Mouse (Mus musculus) hindbrain, embryonic 12.5 days (tissue): ENCODE measurements around the gene Pde1a. TPM values are rescaled to one million over a fixed set of nuclear protein-coding genes. Genes with fewer than 3 reads are reported as not detected.

Experiments
- ATAC-seq: fragments of 200-750 bp; cut with Nextera tagmentation; 2 replicates; pipeline ENCODE4 v1.8.0; 2017; ENCODE audit warnings: moderate TSS enrichment; ENCODE audit not compliant: low FRiP score
- H3K27ac ChIP-seq: fragments of 300-500 bp; sonication (generic); 2 replicates; pipeline ENCODE4 v1.5.1; 2016; ENCODE audit warnings: mild to moderate bottlenecking
- H3K27me3 ChIP-seq: fragments of 300-500 bp; sonication (generic); 2 replicates; pipeline ENCODE4 v1.6.1; 2016; ENCODE audit warnings: mild to moderate bottlenecking
- H3K36me3 ChIP-seq: fragments of 300-500 bp; sonication (generic); 2 replicates; pipeline ENCODE4 v1.6.1; 2016; ENCODE audit warnings: mild to moderate bottlenecking
- H3K4me1 ChIP-seq: fragments of 300-500 bp; sonication (generic); 2 replicates; pipeline ENCODE4 v1.6.1; 2016
- H3K4me2 ChIP-seq: fragments of 300-500 bp; sonication (generic); replicated peaks from 2 replicates; pipeline ENCODE4 v1.6.1; 2016; ENCODE audit warnings: mild to moderate bottlenecking
- H3K4me3 ChIP-seq: fragments of 300-500 bp; sonication (generic); 2 replicates; pipeline ENCODE4 v1.5.1; 2016; ENCODE audit warnings: mild to moderate bottlenecking
- H3K9ac ChIP-seq: fragments of 300-500 bp; sonication (generic); 2 replicates; pipeline ENCODE4 v1.6.1; 2016; ENCODE audit warnings: mild to moderate bottlenecking, moderate library complexity
- H3K9me3 ChIP-seq: fragments of 300-500 bp; sonication (generic); replicated peaks from 2 replicates; pipeline ENCODE4 v1.6.1; 2016; ENCODE audit warnings: mild to moderate bottlenecking
- WGBS: fragments of 180-500 bp; shearing (Covaris S2); methylation state at CpG from one replicate; pipeline ENCODE4 v1.1.7; 2016; 5-methylcytosine and 5-hydroxymethylcytosine counted together
- polyA plus RNA-seq: library from polyadenylated mRNA; unstranded; fragments of >200 nt; fragmentation: Nextera tagmentation; extraction: Ambion mirVana; gene quantifications from 2 replicates; pipeline ENCODE4 v1.2.1, GENCODE M21; 2016

Pde1a gene
- polyA plus RNA-seq, 1 experiment from 2014 or later = 2.8 TPM

- WGBS = 95% methylated on average over 1 of the region's 1 CpGs
- no peaks in the 10 kb centered on the region for H3K36me3 ChIP-seq
- no peak overlapping the region for H3K4me2 ChIP-seq
- H3K9me3 ChIP-seq = no peaks in the 10 kb centered on the region
- no peaks in the 10 kb centered on the region for H3K4me1 ChIP-seq
- H3K27ac ChIP-seq = no peak overlapping the region
- H3K27me3 ChIP-seq = no peaks in the 10 kb centered on the region
- no peak overlapping the region for H3K4me3 ChIP-seq
- no peak for ATAC-seq
- H3K9ac ChIP-seq = no peak overlapping the region
These were observed 150.3 kb downstream of the Pde1a start for GRCm38 (mm10) chr2:79978992-79979391.

GRCm38 (mm10) chr2:79977259-79977658 is 152.0 kb downstream of the Pde1a start:
- H3K9me3 ChIP-seq = no peaks in the 10 kb centered on the region
- no peak for ATAC-seq
- H3K27ac ChIP-seq = no peak overlapping the region
- H3K4me1 ChIP-seq = no peaks in the 10 kb centered on the region
- 74% methylated on average over 5 of the region's 5 CpGs for WGBS
- no peaks in the 10 kb centered on the region for H3K36me3 ChIP-seq
- no peak overlapping the region for H3K4me3 ChIP-seq
- H3K4me2 ChIP-seq = no peak overlapping the region
- no peaks in the 10 kb centered on the region for H3K27me3 ChIP-seq
- H3K9ac ChIP-seq = no peak overlapping the region

GRCm38 (mm10) chr2:79975947-79976346 is 153.3 kb downstream of the Pde1a start:
- Histone ChIP-seq H3K4me3 (no peak overlapping the region), H3K27ac (no peak overlapping the region), H3K4me2 (no peak overlapping the region), H3K4me1 (no peaks in the 10 kb centered on the region), H3K9ac (no peak overlapping the region), H3K9me3 (no peaks in the 10 kb centered on the region), H3K36me3 (no peaks in the 10 kb centered on the region), H3K27me3 (no peaks in the 10 kb centered on the region)
- ATAC-seq = no peak

GRCm38 (mm10) chr2:79972271-79972670 is 157.0 kb downstream of the Pde1a start:
- Histone ChIP-seq H3K36me3 (no peaks in the 10 kb centered on the region), H3K9ac (no peak overlapping the region), H3K4me3 (no peak overlapping the region), H3K27ac (no peak overlapping the region), H3K4me1 (no peaks in the 10 kb centered on the region), H3K4me2 (no peak overlapping the region), H3K27me3 (no peaks in the 10 kb centered on the region), H3K9me3 (no peaks in the 10 kb centered on the region)
- no peak for ATAC-seq

- H3K4me3 ChIP-seq = no peak overlapping the region
- no peaks in the 10 kb centered on the region for H3K27me3 ChIP-seq
- WGBS = 82% methylated on average over 5 of the region's 5 CpGs
- ATAC-seq = no peak
- no peak overlapping the region for H3K9ac ChIP-seq
- no peaks in the 10 kb centered on the region for H3K36me3 ChIP-seq
- H3K27ac ChIP-seq = no peak overlapping the region
- no peak overlapping the region for H3K4me2 ChIP-seq
- H3K9me3 ChIP-seq = no peaks in the 10 kb centered on the region
- no peaks in the 10 kb centered on the region for H3K4me1 ChIP-seq
These were observed 159.7 kb downstream of the Pde1a start for GRCm38 (mm10) chr2:79969594-79969993.

GRCm38 (mm10) chr2:79966681-79967506 is 162.4 kb downstream of the Pde1a start:
- Histone ChIP-seq H3K27me3 (no peaks in the 10 kb centered on the region), H3K4me3 (no peak overlapping the region), H3K9ac (no peak overlapping the region), H3K27ac (no peak overlapping the region), H3K9me3 (no peaks in the 10 kb centered on the region), H3K36me3 (no peaks in the 10 kb centered on the region), H3K4me1 (no peaks in the 10 kb centered on the region), H3K4me2 (no peak overlapping the region)
- no peak for ATAC-seq
- WGBS = 81% methylated on average over 9 of the region's 9 CpGs

GRCm38 (mm10) chr2:79966086-79966485 is 163.2 kb downstream of the Pde1a start:
- ATAC-seq = no peak
- H3K36me3 ChIP-seq = no peaks in the 10 kb centered on the region
- H3K4me2 ChIP-seq = no peak overlapping the region
- no peak overlapping the region for H3K4me3 ChIP-seq
- H3K27me3 ChIP-seq = no peaks in the 10 kb centered on the region
- no peak overlapping the region for H3K27ac ChIP-seq
- no peaks in the 10 kb centered on the region for H3K9me3 ChIP-seq
- no peak overlapping the region for H3K9ac ChIP-seq
- no peaks in the 10 kb centered on the region for H3K4me1 ChIP-seq
- WGBS = 85% methylated on average over 1 of the region's 1 CpGs

- no peak overlapping the region for H3K4me3 ChIP-seq
- H3K4me2 ChIP-seq = no peak overlapping the region
- no peak for ATAC-seq
- no peak overlapping the region for H3K9ac ChIP-seq
- WGBS = 64% methylated on average over 4 of the region's 4 CpGs
- no peaks in the 10 kb centered on the region for H3K36me3 ChIP-seq
- H3K27me3 ChIP-seq = no peaks in the 10 kb centered on the region
- H3K4me1 ChIP-seq = no peaks in the 10 kb centered on the region
- no peaks in the 10 kb centered on the region for H3K9me3 ChIP-seq
- no peak overlapping the region for H3K27ac ChIP-seq
These were observed 164.3 kb downstream of the Pde1a start for GRCm38 (mm10) chr2:79964964-79965363.

- Histone ChIP-seq H3K9ac (no peak overlapping the region), H3K4me2 (no peak overlapping the region), H3K4me3 (no peak overlapping the region), H3K27ac (no peak overlapping the region), H3K27me3 (no peaks in the 10 kb centered on the region), H3K36me3 (no peaks in the 10 kb centered on the region), H3K4me1 (no peaks in the 10 kb centered on the region), H3K9me3 (no peaks in the 10 kb centered on the region)
- WGBS = 91% methylated on average over 4 of the region's 4 CpGs
- no peak for ATAC-seq
These were observed 167.8 kb downstream of the Pde1a start for GRCm38 (mm10) chr2:79961421-79961820.

- no peaks in the 10 kb centered on the region for H3K9me3 ChIP-seq
- no peaks in the 10 kb centered on the region for H3K4me1 ChIP-seq
- ATAC-seq = no peak
- no peaks in the 10 kb centered on the region for H3K36me3 ChIP-seq
- H3K27me3 ChIP-seq = no peaks in the 10 kb centered on the region
- no peak overlapping the region for H3K9ac ChIP-seq
- 84% methylated on average over 6 of the region's 6 CpGs for WGBS
- H3K4me3 ChIP-seq = no peak overlapping the region
- no peak overlapping the region for H3K27ac ChIP-seq
- H3K4me2 ChIP-seq = no peak overlapping the region
These were observed 171.5 kb downstream of the Pde1a start for GRCm38 (mm10) chr2:79957659-79958340.

- no peaks in the 10 kb centered on the region for H3K9me3 ChIP-seq
- H3K9ac ChIP-seq = no peak overlapping the region
- ATAC-seq = no peak
- 67% methylated on average over 8 of the region's 8 CpGs for WGBS
- no peak overlapping the region for H3K27ac ChIP-seq
- no peaks in the 10 kb centered on the region for H3K4me1 ChIP-seq
- H3K4me2 ChIP-seq = no peak overlapping the region
- no peaks in the 10 kb centered on the region for H3K36me3 ChIP-seq
- H3K4me3 ChIP-seq = no peak overlapping the region
- no peaks in the 10 kb centered on the region for H3K27me3 ChIP-seq
These were observed 183.2 kb downstream of the Pde1a start for GRCm38 (mm10) chr2:79945898-79946675.

- no peak overlapping the region for H3K9ac ChIP-seq
- H3K4me2 ChIP-seq = no peak overlapping the region
- no peak overlapping the region for H3K4me3 ChIP-seq
- ATAC-seq = no peak
- no peak overlapping the region for H3K27ac ChIP-seq
- no peaks in the 10 kb centered on the region for H3K27me3 ChIP-seq
- no peaks in the 10 kb centered on the region for H3K9me3 ChIP-seq
- WGBS = 58% methylated on average over 5 of the region's 5 CpGs
- no peaks in the 10 kb centered on the region for H3K4me1 ChIP-seq
- H3K36me3 ChIP-seq = no peaks in the 10 kb centered on the region
These were observed 194.6 kb downstream of the Pde1a start for GRCm38 (mm10) chr2:79934660-79935059.
